Mouse (Mus musculus) hindbrain, embryonic 16.5 days (tissue): ENCODE results near the gene Ctcf. TPM values are rescaled to one million over a fixed set of nuclear protein-coding genes. Genes with fewer than 3 reads are reported as not detected.
A peak's percentile ranks its signal among the peaks of the same experiment; 100 is the strongest.

Experiments used
- ATAC-seq: fragments of 200-750 bp; cut with Nextera tagmentation; 2 replicates; pipeline ENCODE4 v1.8.0; 2017; ENCODE audit warnings: moderate TSS enrichment, moderate library complexity
- H3K27ac ChIP-seq: fragments of 300-500 bp; sonication (generic); 2 replicates; pipeline ENCODE4 v1.5.1; 2014; ENCODE audit warnings: low read depth, mild to moderate bottlenecking, control low read depth, low read length, moderate library complexity
- H3K27me3 ChIP-seq: fragments of 300-500 bp; sonication (generic); replicated peaks from 2 replicates; pipeline ENCODE4 v1.6.1; 2014; ENCODE audit warnings: low read length; ENCODE audit not compliant: control insufficient read depth, insufficient read depth
- H3K36me3 ChIP-seq: fragments of 300-500 bp; sonication (generic); 2 replicates; pipeline ENCODE4 v1.6.1; 2014; ENCODE audit warnings: mild to moderate bottlenecking, low read length, moderate library complexity, mixed read lengths; ENCODE audit not compliant: control insufficient read depth, insufficient read depth
- H3K4me1 ChIP-seq: fragments of 300-500 bp; sonication (generic); 2 replicates; pipeline ENCODE4 v1.6.1; 2014; ENCODE audit warnings: low read depth, low read length; ENCODE audit not compliant: control insufficient read depth, insufficient read depth
- H3K4me2 ChIP-seq: fragments of 300-500 bp; sonication (generic); 2 replicates; pipeline ENCODE4 v1.6.1; 2014; ENCODE audit warnings: mild to moderate bottlenecking, low read length, control low read depth, moderate library complexity
- H3K4me3 ChIP-seq: fragments of 300-500 bp; sonication (generic); 2 replicates; pipeline ENCODE4 v1.5.1; 2014; ENCODE audit warnings: mild to moderate bottlenecking, low read length, control low read depth, moderate library complexity
- H3K9ac ChIP-seq: fragments of 300-500 bp; sonication (generic); 2 replicates; pipeline ENCODE4 v1.6.1; 2014; ENCODE audit warnings: low read depth, mild to moderate bottlenecking, control low read depth, low read length, moderate library complexity
- H3K9me3 ChIP-seq: fragments of 300-500 bp; sonication (generic); 2 replicates; pipeline ENCODE4 v1.6.1; 2014; ENCODE audit warnings: mild to moderate bottlenecking, low read length, moderate library complexity; ENCODE audit not compliant: control insufficient read depth
- WGBS: fragments of 180-500 bp; shearing (Covaris S2); extraction: QIAGEN DNeasy Blood & Tissue Kit; methylation state at CpG from one replicate; pipeline ENCODE4 v1.1.7; 2014; 5-methylcytosine and 5-hydroxymethylcytosine counted together
- polyA plus RNA-seq: library from polyadenylated mRNA; unstranded; fragments of >200 nt; fragmentation: Nextera tagmentation; extraction: Ambion mirVana; gene quantifications from 2 replicates; pipeline ENCODE4 v1.2.1, GENCODE M21; 2015

The Ctcf gene
- polyA plus RNA-seq, 1 experiment from 2014 or later, result 93.4 TPM

DNA sequence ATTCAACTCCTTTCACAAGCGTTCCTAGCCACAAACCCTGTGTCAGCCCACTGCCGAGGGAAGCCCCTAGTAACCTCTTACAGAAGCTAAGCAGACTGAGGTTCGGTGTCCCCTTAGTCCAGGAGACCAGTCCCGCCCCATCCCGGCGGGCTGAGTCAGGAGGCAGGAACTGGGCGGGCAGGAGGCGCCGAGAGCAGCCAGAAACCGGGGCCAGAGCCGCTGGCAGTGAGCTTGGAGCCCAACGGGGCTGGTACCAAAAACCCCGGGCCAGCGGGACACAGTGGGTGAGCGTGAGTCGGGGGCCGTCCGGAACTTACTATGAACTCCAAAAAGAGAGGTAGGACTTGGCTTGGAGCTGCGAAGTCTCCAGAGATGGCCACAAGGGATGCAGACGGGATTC lies 23.3 kb upstream of the Ctcf start:
- no peak overlapping the region for H3K9ac ChIP-seq
- no peaks in the 10 kb centered on the region for H3K9me3 ChIP-seq
- H3K4me2 ChIP-seq, result peak overlapping the region; percentile 84
- H3K4me1 ChIP-seq, result peaks cover 12% of the 10 kb centered on the region
- H3K4me3 ChIP-seq, result peak overlapping the region; percentile 19; the same call in 1 of the 2 replicates
- 7% methylated on average over 20 of the region's 20 CpGs for WGBS
- H3K36me3 ChIP-seq, result peaks cover 25% of the 10 kb centered on the region
- H3K27ac ChIP-seq, result no peak overlapping the region
- ATAC-seq, result peak; percentile 9; the same call in 1 of the 2 replicates
- H3K27me3 ChIP-seq, result peaks cover 2% of the 10 kb centered on the region; the same call in 1 of the 2 replicates

DNA sequence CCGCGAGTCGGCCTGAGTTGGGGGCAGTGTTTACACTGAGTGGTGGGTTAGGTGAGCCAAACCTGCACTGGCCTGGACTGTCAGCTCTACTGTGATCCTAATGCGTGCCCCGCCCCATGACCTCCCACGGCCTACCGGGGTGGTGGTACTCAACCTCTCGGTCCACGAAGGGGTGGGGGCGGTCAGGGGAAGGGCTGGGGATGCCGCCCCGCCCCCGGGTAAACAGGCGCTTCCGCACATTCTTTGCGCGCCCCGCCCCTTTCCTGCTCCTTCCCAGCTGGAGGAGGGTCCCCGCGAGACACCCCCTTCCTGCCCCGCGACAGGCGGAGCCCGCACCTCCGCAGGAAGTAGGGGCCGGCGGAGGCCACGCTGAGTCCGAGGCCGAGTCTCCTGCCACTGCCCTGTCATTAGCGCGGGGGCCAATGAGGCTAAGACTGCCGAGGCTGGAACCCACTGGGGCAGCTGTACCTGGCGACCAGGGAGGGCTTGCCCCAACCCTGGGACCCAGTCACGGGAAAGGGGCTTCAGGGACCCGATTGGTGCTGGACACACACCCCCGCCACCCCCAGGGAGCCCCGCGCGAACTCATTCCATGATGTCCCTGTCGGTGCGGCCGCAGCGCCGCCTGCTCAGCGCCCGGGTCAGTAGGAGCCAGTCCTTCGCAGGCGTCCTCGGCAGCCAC lies 22.4 kb upstream of the Ctcf start:
- ATAC-seq, result peak; percentile 43
- Histone ChIP-seq H3K9me3 (no peaks in the 10 kb centered on the region), H3K27ac (no peak overlapping the region), H3K4me2 (peak overlapping the region; percentile 84), H3K27me3 (peaks cover 2% of the 10 kb centered on the region; the same call in 1 of the 2 replicates), H3K4me1 (peaks cover 12% of the 10 kb centered on the region), H3K36me3 (peaks cover 33% of the 10 kb centered on the region), H3K4me3 (peak overlapping the region; percentile 39), H3K9ac (peak overlapping the region; percentile 52)
- WGBS, result 1% methylated on average over 49 of the region's 50 CpGs

DNA sequence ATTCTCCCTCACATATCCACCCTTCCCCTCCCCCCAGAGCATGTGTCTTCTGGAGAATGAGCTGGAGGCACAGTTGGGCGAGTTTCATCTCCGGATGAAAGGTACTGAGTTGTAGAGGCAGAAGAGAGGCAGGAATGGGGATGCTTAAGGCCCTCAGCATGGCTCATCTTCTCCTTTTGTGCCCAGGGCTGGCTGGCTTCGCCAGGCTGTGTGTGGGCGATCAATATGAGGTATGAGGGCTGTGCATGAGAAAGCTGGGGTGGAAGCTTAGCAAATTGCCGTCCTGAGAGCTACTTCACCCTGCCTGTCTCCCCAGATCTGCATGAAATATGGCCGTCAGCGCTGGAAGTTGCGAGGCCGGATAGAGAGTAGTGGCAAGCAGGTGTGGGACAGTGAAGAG lies 20.4 kb upstream of the Ctcf start:
- H3K36me3 ChIP-seq, result peaks cover 46% of the 10 kb centered on the region
- H3K4me1 ChIP-seq, result peaks cover 12% of the 10 kb centered on the region
- WGBS, result 89% methylated on average over 9 of the region's 9 CpGs
- no peak for ATAC-seq
- H3K27ac ChIP-seq, result no peak overlapping the region
- H3K4me3 ChIP-seq, result no peak overlapping the region
- no peak overlapping the region for H3K4me2 ChIP-seq
- H3K27me3 ChIP-seq, result peaks cover 2% of the 10 kb centered on the region; the same call in 1 of the 2 replicates
- H3K9ac ChIP-seq, result no peak overlapping the region
- H3K9me3 ChIP-seq, result no peaks in the 10 kb centered on the region

- 90% methylated on average over 21 of the region's 21 CpGs for WGBS
These were observed 18.7 kb upstream of the Ctcf start for GRCm38 (mm10) chr8:105617451-105618278.

DNA sequence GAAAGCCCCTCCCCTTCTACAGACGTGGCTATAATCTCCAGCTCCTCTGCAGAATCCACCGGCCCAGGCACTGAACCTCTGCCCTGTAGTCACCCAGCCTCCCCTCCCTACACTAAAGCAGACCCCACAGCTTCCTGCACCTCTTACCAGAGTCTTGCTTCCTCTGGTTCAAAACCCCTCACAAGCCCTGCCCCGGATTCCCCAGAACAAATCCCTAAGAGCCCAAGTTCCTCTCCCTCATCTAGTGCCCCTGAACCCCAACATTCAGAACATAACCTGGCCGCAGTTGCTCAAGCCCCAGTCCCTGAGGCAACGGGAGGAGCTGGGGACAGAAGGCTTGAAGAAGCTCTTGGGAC lies 18.1 kb upstream of the Ctcf start:
- Histone ChIP-seq H3K9me3 (no peaks in the 10 kb centered on the region), H3K27me3 (no peaks in the 10 kb centered on the region), H3K4me2 (no peak overlapping the region), H3K27ac (no peak overlapping the region), H3K9ac (no peak overlapping the region), H3K4me3 (no peak overlapping the region), H3K4me1 (peaks cover 16% of the 10 kb centered on the region), H3K36me3 (peaks cover 59% of the 10 kb centered on the region)
- 97% methylated on average over 5 of the region's 5 CpGs for WGBS
- no peak for ATAC-seq

More at GRCm38 (mm10) chr8:105617451-105618278, 18.7 kb upstream of the Ctcf start:
- H3K27me3 ChIP-seq, result no peaks in the 10 kb centered on the region; the same call in 1 of the 2 replicates
- H3K4me1 ChIP-seq, result peaks cover 18% of the 10 kb centered on the region
- no peak overlapping the region for H3K4me2 ChIP-seq
- no peak overlapping the region for H3K9ac ChIP-seq
- H3K27ac ChIP-seq, result no peak overlapping the region
- no peaks in the 10 kb centered on the region for H3K9me3 ChIP-seq
- ATAC-seq, result no peak
- peaks cover 59% of the 10 kb centered on the region for H3K36me3 ChIP-seq
- H3K4me3 ChIP-seq, result no peak overlapping the region

DNA sequence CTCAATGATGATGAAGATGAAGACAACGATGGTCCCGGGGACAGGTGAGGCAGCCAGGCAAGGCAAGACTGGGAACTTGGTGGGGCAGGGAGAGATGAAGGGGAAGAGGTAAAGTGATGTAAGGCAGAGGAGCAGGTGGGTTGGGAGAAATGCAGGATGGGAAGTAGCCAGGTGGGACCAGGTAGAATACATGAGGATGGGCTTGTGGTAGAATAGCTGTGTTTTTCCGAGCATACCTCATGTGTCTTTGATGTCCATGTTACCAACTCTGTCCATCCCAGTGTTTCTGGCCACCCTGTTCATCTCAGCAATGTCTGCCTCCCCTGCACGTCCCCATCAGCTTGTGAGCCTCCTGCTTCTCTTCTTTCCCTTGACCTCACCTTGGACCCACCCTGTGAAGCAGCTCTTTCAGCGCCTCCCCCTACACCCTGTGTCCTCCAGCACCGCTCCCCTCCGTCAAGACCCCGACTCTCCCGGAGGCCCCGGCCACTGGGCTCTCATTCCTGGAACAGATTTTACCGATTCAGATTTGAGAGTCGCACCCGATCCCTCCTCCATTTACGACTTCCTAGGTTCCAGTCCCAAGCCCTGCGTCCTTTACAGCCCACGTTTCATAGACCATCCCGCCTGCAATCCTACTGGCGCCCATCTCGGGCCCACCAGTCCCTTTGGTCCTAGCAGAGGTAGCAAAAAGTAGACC lies 17.3 kb upstream of the Ctcf start:
- Histone ChIP-seq H3K4me3 (no peak overlapping the region), H3K36me3 (peaks cover 59% of the 10 kb centered on the region), H3K9me3 (no peaks in the 10 kb centered on the region), H3K9ac (no peak overlapping the region), H3K4me2 (no peak overlapping the region), H3K27ac (no peak overlapping the region), H3K27me3 (no peaks in the 10 kb centered on the region), H3K4me1 (peaks cover 10% of the 10 kb centered on the region)
- WGBS, result 95% methylated on average over 19 of the region's 19 CpGs
- ATAC-seq, result no peak

- no peak for ATAC-seq
- H3K4me1 ChIP-seq, result peaks cover 7% of the 10 kb centered on the region; the same call in 1 of the 2 replicates
- no peak overlapping the region for H3K4me3 ChIP-seq
- H3K9me3 ChIP-seq, result no peaks in the 10 kb centered on the region
- no peak overlapping the region for H3K27ac ChIP-seq
- H3K36me3 ChIP-seq, result peaks cover 59% of the 10 kb centered on the region
- H3K9ac ChIP-seq, result no peak overlapping the region
- H3K27me3 ChIP-seq, result no peaks in the 10 kb centered on the region
- no peak overlapping the region for H3K4me2 ChIP-seq
- WGBS, result 88% methylated on average over 19 of the region's 19 CpGs
These were observed 16.2 kb upstream of the Ctcf start for GRCm38 (mm10) chr8:105620211-105620610.

- Histone ChIP-seq H3K27me3 (no peaks in the 10 kb centered on the region), H3K4me1 (peaks cover 7% of the 10 kb centered on the region; the same call in 1 of the 2 replicates), H3K27ac (0 out of 2 replicates have a peak overlapping the region, but pooled peaks have one; percentile 9), H3K4me2 (no peak overlapping the region), H3K36me3 (peaks cover 53% of the 10 kb centered on the region), H3K9me3 (no peaks in the 10 kb centered on the region), H3K9ac (0 out of 2 replicates have a peak overlapping the region, but pooled peaks have one; percentile 23), H3K4me3 (no peak overlapping the region)
- 88% methylated on average over 21 of the region's 21 CpGs for WGBS
- no peak for ATAC-seq
These were observed 15.2 kb upstream of the Ctcf start for GRCm38 (mm10) chr8:105620946-105621720.
